Mouse (Mus musculus): Measurements from ENCODE around the gene Prss30. TPM values are rescaled to one million over a fixed set of nuclear protein-coding genes. Genes with fewer than 3 reads are reported as not detected.

The Prss30 gene
- polyA plus RNA-seq, 1 experiment from 2014 or later, result 0.31 TPM

GRCm38 (mm10) chr17:23941372-23941771 lies 39.0 kb downstream of the Prss30 start, which contains the start of gene Sbp:
Gene Sbp (plus strand): TSS chr17:23941672.
- Histone ChIP-seq H3K4me1 (ENCODE audit: control insufficient read depth, insufficient read depth, low read length) (no peaks in the 10 kb centered on the region), H3K9me3 (ENCODE audit: control insufficient read depth, low read length) (no peaks in the 10 kb centered on the region), H3K27ac (ENCODE audit: low read depth, low read length) (no peak within 1 kb of the TSS), H3K4me3 (ENCODE audit: low read depth, low read length) (no peak within 1 kb of the TSS), H3K9ac (replicated peaks; ENCODE audit: low read depth, low read length) (no peak within 1 kb of the TSS), H3K36me3 (ENCODE audit: control insufficient read depth, insufficient read depth, low read length) (no peaks in the 10 kb centered on the region), H3K4me2 (ENCODE audit: low read depth, low read length) (no peak within 1 kb of the TSS), H3K27me3 (ENCODE audit: control insufficient read depth, insufficient read depth, low read length) (no peaks in the 10 kb centered on the region)
- ATAC-seq (ENCODE audit: low read depth), result no peak

GRCm38 (mm10) chr17:23931157-23931556 lies 49.2 kb downstream of the Prss30 start:
- H3K27me3 ChIP-seq (ENCODE audit: control insufficient read depth, insufficient read depth, low read length), result no peaks in the 10 kb centered on the region
- no peak for ATAC-seq (ENCODE audit: low read depth)
- WGBS, result 87% methylated on average over 5 of the region's 5 CpGs

GRCm38 (mm10) chr17:23925090-23925493 lies 55.3 kb downstream of the Prss30 start:
- 1% methylated on average over 14 of the region's 14 CpGs for WGBS
- Histone ChIP-seq H3K9me3 (ENCODE audit: control insufficient read depth, low read length) (no peaks in the 10 kb centered on the region), H3K36me3 (ENCODE audit: control insufficient read depth, insufficient read depth, low read length) (no peaks in the 10 kb centered on the region), H3K4me1 (ENCODE audit: control insufficient read depth, insufficient read depth, low read length) (no peaks in the 10 kb centered on the region), H3K4me3 (ENCODE audit: low read depth, low read length) (peak overlapping the region; percentile 49), H3K27ac (ENCODE audit: low read depth, low read length) (peak overlapping the region; percentile 85), H3K9ac (replicated peaks; ENCODE audit: low read depth, low read length) (peak overlapping the region; percentile 43), H3K4me2 (ENCODE audit: low read depth, low read length) (peak overlapping the region; percentile 64), H3K27me3 (ENCODE audit: control insufficient read depth, insufficient read depth, low read length) (no peaks in the 10 kb centered on the region)
- peak; percentile 91 for ATAC-seq (ENCODE audit: low read depth)

More at GRCm38 (mm10) chr17:23931157-23931556, 49.2 kb downstream of the Prss30 start:
- Histone ChIP-seq H3K36me3 (ENCODE audit: control insufficient read depth, insufficient read depth, low read length) (no peaks in the 10 kb centered on the region), H3K27ac (ENCODE audit: low read depth, low read length) (no peak overlapping the region), H3K9me3 (ENCODE audit: control insufficient read depth, low read length) (no peaks in the 10 kb centered on the region), H3K4me1 (ENCODE audit: control insufficient read depth, insufficient read depth, low read length) (no peaks in the 10 kb centered on the region), H3K4me3 (ENCODE audit: low read depth, low read length) (no peak overlapping the region), H3K4me2 (ENCODE audit: low read depth, low read length) (no peak overlapping the region), H3K9ac (replicated peaks; ENCODE audit: low read depth, low read length) (no peak overlapping the region)

GRCm38 (mm10) chr17:23924531-23925007 lies 55.8 kb downstream of the Prss30 start:
- peak overlapping the region; percentile 53 for H3K9ac ChIP-seq (replicated peaks; ENCODE audit: low read depth, low read length)
- H3K27me3 ChIP-seq (ENCODE audit: control insufficient read depth, insufficient read depth, low read length), result no peaks in the 10 kb centered on the region
- H3K4me1 ChIP-seq (ENCODE audit: control insufficient read depth, insufficient read depth, low read length), result no peaks in the 10 kb centered on the region
- H3K4me3 ChIP-seq (ENCODE audit: low read depth, low read length), result peak overlapping the region; percentile 49
- H3K4me2 ChIP-seq (ENCODE audit: low read depth, low read length), result peak overlapping the region; percentile 64
- peak; percentile 98 for ATAC-seq (ENCODE audit: low read depth)
- no peaks in the 10 kb centered on the region for H3K9me3 ChIP-seq (ENCODE audit: control insufficient read depth, low read length)
- peak overlapping the region; percentile 85 for H3K27ac ChIP-seq (ENCODE audit: low read depth, low read length)
- no peaks in the 10 kb centered on the region for H3K36me3 ChIP-seq (ENCODE audit: control insufficient read depth, insufficient read depth, low read length)
- WGBS, result under 1% methylated on average over 29 of the region's 29 CpGs

Small RNA genes within 50 kb of the gene (microRNA-seq; reads per million reads assigned to microRNA genes)
- not detected for gene Gm27700

Other genes starting within 250 kb of the Prss30 start
- gene Paqr4, start 239.7 kb downstream of the Prss30 start, polyA plus RNA-seq (2014; fragmentation: Nextera tagmentation; extraction: Ambion mirVana), result 49.6 and 51.4 TPM in 2 replicates
- gene Kremen2, start 234.7 kb downstream of the Prss30 start, polyA plus RNA-seq (2014; fragmentation: Nextera tagmentation; extraction: Ambion mirVana), result 0.93 and 1.2 TPM in 2 replicates
- gene Flywch1, start 209.0 kb downstream of the Prss30 start, polyA plus RNA-seq (2014; fragmentation: Nextera tagmentation; extraction: Ambion mirVana), result 192 and 216 TPM in 2 replicates
- gene Flywch2, start 194.5 kb downstream of the Prss30 start, polyA plus RNA-seq (2014; fragmentation: Nextera tagmentation; extraction: Ambion mirVana), result 69.9 and 96.5 TPM in 2 replicates
- gene Srrm2, start 190.0 kb downstream of the Prss30 start, polyA plus RNA-seq (2014; fragmentation: Nextera tagmentation; extraction: Ambion mirVana), result 471 and 524 TPM in 2 replicates
- 1,182 and 1,322 TPM in 2 replicates for gene Elob, start 151.4 kb downstream of the Prss30 start, polyA plus RNA-seq (2014; fragmentation: Nextera tagmentation; extraction: Ambion mirVana)
- not detected in 2 replicates for gene Prss33, start 144.5 kb downstream of the Prss30 start, polyA plus RNA-seq (2014; fragmentation: Nextera tagmentation; extraction: Ambion mirVana)
- gene Prss32, start 136.7 kb downstream of the Prss30 start, polyA plus RNA-seq (2014; fragmentation: Nextera tagmentation; extraction: Ambion mirVana), result not detected in 2 replicates
- gene Prss41, start 136.4 kb downstream of the Prss30 start, polyA plus RNA-seq (2014; fragmentation: Nextera tagmentation; extraction: Ambion mirVana), result 0.68 and 0.96 TPM in 2 replicates
- gene Prss21, start 112.5 kb downstream of the Prss30 start, polyA plus RNA-seq (2014; fragmentation: Nextera tagmentation; extraction: Ambion mirVana), result not detected in 2 replicates
- gene Dcpp1, start 99.7 kb downstream of the Prss30 start, polyA plus RNA-seq (2014; fragmentation: Nextera tagmentation; extraction: Ambion mirVana), result not detected in 2 replicates
- not detected in 2 replicates for gene Dcpp2, start 99.7 kb downstream of the Prss30 start, polyA plus RNA-seq (2014; fragmentation: Nextera tagmentation; extraction: Ambion mirVana)
- not detected in 2 replicates for gene Dcpp3, start 63.1 kb downstream of the Prss30 start, polyA plus RNA-seq (2014; fragmentation: Nextera tagmentation; extraction: Ambion mirVana)
- gene Sbp, start 38.9 kb downstream of the Prss30 start, polyA plus RNA-seq (2014; fragmentation: Nextera tagmentation; extraction: Ambion mirVana), result not detected in 2 replicates
- not detected in 2 replicates for gene Sbpl, start 25.3 kb downstream of the Prss30 start, polyA plus RNA-seq (2014; fragmentation: Nextera tagmentation; extraction: Ambion mirVana)
- gene Prss22, start 17.5 kb upstream of the Prss30 start, polyA plus RNA-seq (2014; fragmentation: Nextera tagmentation; extraction: Ambion mirVana), result not detected in 2 replicates
- gene Prss27, start 57.6 kb upstream of the Prss30 start, polyA plus RNA-seq (2014; fragmentation: Nextera tagmentation; extraction: Ambion mirVana), result 0.16 and 0.21 TPM in 2 replicates
- gene Kctd5, start 92.9 kb upstream of the Prss30 start, polyA plus RNA-seq (2014; fragmentation: Nextera tagmentation; extraction: Ambion mirVana), result 70.3 and 79.2 TPM in 2 replicates
- 80.5 and 83.9 TPM in 2 replicates for gene Pdpk1, start 170.4 kb upstream of the Prss30 start, polyA plus RNA-seq (2014; fragmentation: Nextera tagmentation; extraction: Ambion mirVana)
- 28.8 and 31.6 TPM in 2 replicates for gene Amdhd2, start 183.2 kb upstream of the Prss30 start, polyA plus RNA-seq (2014; fragmentation: Nextera tagmentation; extraction: Ambion mirVana)
- 1,444 and 1,794 TPM in 2 replicates for gene Atp6v0c, start 189.1 kb upstream of the Prss30 start, polyA plus RNA-seq (2014; fragmentation: Nextera tagmentation; extraction: Ambion mirVana)
- gene Tbc1d24, start 225.0 kb upstream of the Prss30 start, polyA plus RNA-seq (2014; fragmentation: Nextera tagmentation; extraction: Ambion mirVana), result 29.2 and 34.7 TPM in 2 replicates
- gene Ntn3, start 229.0 kb upstream of the Prss30 start, polyA plus RNA-seq (2014; fragmentation: Nextera tagmentation; extraction: Ambion mirVana), result 5.0 and 5.3 TPM in 2 replicates
- 10.0 and 11.2 TPM in 2 replicates for gene Tedc2, start 240.3 kb upstream of the Prss30 start, polyA plus RNA-seq (2014; fragmentation: Nextera tagmentation; extraction: Ambion mirVana)

All from neural tube, embryonic 14.5 days (tissue).